17 mouse cellular contexts compared by ENCODE assay signal in the genomic region with DNA sequence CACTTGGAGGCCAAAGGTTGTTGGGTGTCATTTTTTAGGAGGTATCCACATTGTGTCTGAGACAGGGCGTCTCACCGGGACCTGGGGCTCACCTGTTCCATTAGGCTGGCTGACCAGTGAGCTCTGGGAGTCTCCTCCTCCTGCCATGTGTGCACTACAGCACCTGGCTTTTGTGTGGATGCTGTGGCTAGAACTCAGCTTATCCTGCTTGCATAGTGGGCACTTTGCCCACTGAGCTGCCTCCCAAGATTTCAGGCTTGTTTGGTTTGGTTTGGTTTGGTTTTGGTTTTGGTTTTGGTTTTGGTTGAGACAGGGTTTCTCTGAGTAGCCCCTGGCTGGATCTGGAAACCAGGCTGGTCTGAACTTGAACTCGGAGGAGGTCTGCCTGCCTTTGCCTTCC.
"Had no signal": no experiment of that assay in that cellular context is flagged by ENCODE, and none has a peak within 500 bp of the region (broad histone marks: within the 10 kb centered on the region; RNA-seq: fewer than 3 reads in every experiment).

No protein-coding gene starts in this region.

- H3K36me3 ChIP-seq: limb, embryonic 12.5 days; limb, embryonic 15.5 days; liver, embryonic 13.5 days; stomach, embryonic 15.5 days had no signal

- H3K27ac ChIP-seq: limb, embryonic 12.5 days; limb, embryonic 15.5 days; liver, embryonic 13.5 days; stomach, embryonic 15.5 days had no signal

- H3K4me1 ChIP-seq: limb, embryonic 12.5 days; limb, embryonic 15.5 days; liver, embryonic 13.5 days; stomach, embryonic 15.5 days had no signal

- H3K4me3 ChIP-seq: limb, embryonic 12.5 days; limb, embryonic 15.5 days; liver, embryonic 13.5 days; stomach, embryonic 15.5 days had no signal

- H3K27me3 ChIP-seq: limb, embryonic 12.5 days; limb, embryonic 15.5 days; liver, embryonic 13.5 days; stomach, embryonic 15.5 days had no signal

- DNase-seq: kidney, postnatal 14 days; kidney, postnatal 4 days; left cerebral cortex, postnatal 4 days; liver, embryonic 13.5 days; lung, adult 2 months; lung, postnatal 14 days; lung, postnatal 4 days; midbrain, embryonic 14.5 days; right cerebral cortex, postnatal 14 days; right cerebral cortex, postnatal 4 days; spleen, adult 18-20 months; thymus, adult 18-20 months; thymus, postnatal 14 days; thymus, postnatal 4 days had no signal
